Mouse (Mus musculus): ENCODE data around the gene Rgs17.

DNA sequence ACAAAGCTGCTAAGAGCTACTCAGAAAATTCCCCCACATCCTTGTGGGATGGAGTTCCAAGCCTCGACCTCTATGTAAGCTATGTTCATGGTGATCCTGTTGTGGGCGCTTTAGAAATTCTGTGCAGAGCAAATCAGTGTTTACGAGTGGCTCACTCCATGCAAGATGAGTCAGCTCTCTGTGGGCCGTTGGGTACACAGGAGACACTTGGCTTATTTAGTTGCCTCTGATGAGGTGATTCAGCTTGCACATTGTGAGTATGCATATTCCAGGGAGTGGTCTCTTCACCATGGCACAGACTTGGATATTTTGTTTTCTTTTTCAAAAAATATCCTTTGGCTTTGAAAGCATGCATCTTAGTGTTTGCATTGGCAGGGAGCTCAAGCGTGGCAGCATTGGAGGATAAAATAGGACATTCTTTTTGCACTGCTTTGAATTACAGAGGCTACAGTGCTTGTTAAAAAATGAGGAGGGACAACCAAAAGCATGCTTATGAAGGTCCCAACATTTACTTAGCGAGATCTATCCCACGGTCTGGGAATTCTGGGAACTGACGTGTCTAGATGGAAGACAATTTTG is 68.8 kb downstream of the Rgs17 start:
- TF ChIP-seq POLR2A (IDR thresholded peaks at IDR 0.05; ENCODE audit: insufficient read depth, low read length) = no peak
- no peak for TF ChIP-seq EP300 (IDR thresholded peaks at IDR 0.05; ENCODE audit: insufficient read depth, low read depth, low read length)

Data from ES-Bruce4 (cell line).